Mouse (Mus musculus) urinary bladder, postnatal 36 days (tissue): ENCODE measurements around the gene Csad.

ENCODE experiments used
- DNase-seq, 2 experiments: peaks; one replicate each; pipeline ENCODE4 v3.0.0; 2022; ENCODE audit warnings: low spot score in 2 of 2, mixed read lengths in 1 of 2

Gene Csad

GRCm38 (mm10) chr15:102202971-102203834 is 1.3 kb downstream of the Csad start, which contains the start of gene Zfp740:
TSS of gene Zfp740 (plus strand) at chr15:102203249.
- peak; percentile 89 to 95 for DNase-seq

GRCm38 (mm10) chr15:102198841-102199240 is 5.7 kb downstream of the Csad start:
- DNase-seq: peak in 1 of 2 experiments; percentile 39

- DNase-seq: no peak
Measured at GRCm38 (mm10) chr15:102195373-102195772, 9.2 kb downstream of the Csad start.

- DNase-seq: no peak
Measured at GRCm38 (mm10) chr15:102194439-102194838, 10.1 kb downstream of the Csad start.

- DNase-seq: no peak
Measured at GRCm38 (mm10) chr15:102193652-102194051, 10.9 kb downstream of the Csad start.

GRCm38 (mm10) chr15:102192820-102193386 is 11.6 kb downstream of the Csad start:
- no peak for DNase-seq

- no peak for DNase-seq
Measured at GRCm38 (mm10) chr15:102192271-102192812, 12.2 kb downstream of the Csad start.

GRCm38 (mm10) chr15:102191699-102192098 is 12.8 kb downstream of the Csad start:
- no peak for DNase-seq

GRCm38 (mm10) chr15:102188883-102189282 is 15.6 kb downstream of the Csad start:
- no peak for DNase-seq

GRCm38 (mm10) chr15:102188096-102188495 is 16.4 kb downstream of the Csad start:
- peak in 1 of 2 experiments; percentile 49 for DNase-seq

- DNase-seq: no peak
Measured at GRCm38 (mm10) chr15:102186239-102186638, 18.3 kb downstream of the Csad start.

GRCm38 (mm10) chr15:102183076-102183475 is 21.4 kb downstream of the Csad start:
- DNase-seq: no peak

GRCm38 (mm10) chr15:102179924-102180323 is 24.6 kb downstream of the Csad start:
- no peak for DNase-seq

- DNase-seq: no peak
Measured at GRCm38 (mm10) chr15:102179106-102179505, 25.4 kb downstream of the Csad start.

- DNase-seq: peak; percentile 80 to 82
Measured at GRCm38 (mm10) chr15:102178279-102178678, 26.2 kb downstream of the Csad start.

GRCm38 (mm10) chr15:102177417-102177816 is 27.1 kb downstream of the Csad start:
- DNase-seq: no peak

- DNase-seq: no peak
Measured at GRCm38 (mm10) chr15:102176571-102177316, 27.8 kb downstream of the Csad start.

- no peak for DNase-seq
Measured at GRCm38 (mm10) chr15:102175736-102176319, 28.7 kb downstream of the Csad start.

- DNase-seq: no peak
Measured at GRCm38 (mm10) chr15:102173581-102173980, 30.9 kb downstream of the Csad start.

GRCm38 (mm10) chr15:102169064-102169463 is 35.5 kb downstream of the Csad start:
- peak; percentile 47 for DNase-seq

GRCm38 (mm10) chr15:102167620-102168021 is 36.9 kb downstream of the Csad start:
- peak; percentile 51 to 61 for DNase-seq
